ENCODE assay signal across 8 mouse cellular contexts in the genomic region with DNA sequence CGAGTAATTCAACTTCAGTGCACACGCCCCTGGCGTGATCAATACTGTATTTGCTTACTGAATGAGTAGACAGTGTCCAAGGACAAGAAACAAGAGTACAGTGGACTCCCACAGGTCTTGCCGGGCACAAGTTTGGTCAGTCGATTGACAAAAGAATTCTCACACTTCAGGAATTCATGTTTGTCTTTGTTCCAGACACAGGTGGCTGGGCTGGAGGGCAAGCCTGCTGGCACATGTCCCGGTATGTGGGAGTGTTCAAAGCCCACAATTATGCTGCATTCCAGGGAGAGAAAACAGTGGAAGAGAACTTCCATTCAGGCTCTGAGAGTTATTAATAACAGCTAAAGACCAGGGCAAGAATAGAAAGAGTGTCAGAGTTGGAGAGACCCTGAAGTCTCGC. TPM values are rescaled to one million over a fixed set of nuclear protein-coding genes. Genes with fewer than 3 reads are reported as not detected.
DNase-seq lines count a peak whose midpoint lies in the region; ATAC-seq and TF ChIP-seq lines count a peak whose summit lies in the region.

No protein-coding gene starts in this region.

- no peak overlapping the region for H3K9ac ChIP-seq in heart, embryonic 14.5 days (ENCODE audit: low read length)
- H3K9ac ChIP-seq in limb, embryonic 11.5 days (ENCODE audit: low read length): no peak overlapping the region
- H3K9ac ChIP-seq in stomach, embryonic 14.5 days (replicated peaks; ENCODE audit: low read depth, low read length): no peak overlapping the region
- H3K9ac ChIP-seq in midbrain, embryonic 15.5 days: no peak overlapping the region

- peak; percentile 43 for DNase-seq in gastrocnemius, adult 2 months
- DNase-seq in gastrocnemius, postnatal 36 days: no peak
- DNase-seq in brain, adult 2 months (ENCODE audit: low read depth, low spot score): peak; percentile 64
- DNase-seq in limb, embryonic 11.5 days (ENCODE audit: low spot score): peak; percentile 43
- DNase-seq in frontal cortex, postnatal 14 days (ENCODE audit: low spot score in 2 of 2): no peak

- no peaks in the 10 kb centered on the region for H3K27me3 ChIP-seq in heart, embryonic 14.5 days (ENCODE audit: control insufficient read depth, insufficient read depth, low read length)
- H3K27me3 ChIP-seq in limb, embryonic 11.5 days (ENCODE audit: control insufficient read depth, insufficient read depth, low read length): no peaks in the 10 kb centered on the region
- H3K27me3 ChIP-seq in stomach, embryonic 14.5 days (ENCODE audit: control insufficient read depth, insufficient read depth, low read length): no peaks in the 10 kb centered on the region
- no peaks in the 10 kb centered on the region for H3K27me3 ChIP-seq in midbrain, embryonic 15.5 days (replicated peaks)

- peak; percentile 70; the same call in 1 of the 2 replicates for ATAC-seq in heart, embryonic 14.5 days (ENCODE audit: insufficient number of reproducible peaks, insufficient read depth, low FRiP score, low read depth)
- no peak for ATAC-seq in limb, embryonic 11.5 days (ENCODE audit: insufficient number of reproducible peaks, low FRiP score, low TSS enrichment, low read depth)
- ATAC-seq in stomach, embryonic 14.5 days (ENCODE audit: insufficient number of reproducible peaks, insufficient read depth, low FRiP score, low read depth): peak; percentile 60
- ATAC-seq in midbrain, embryonic 15.5 days (replicated peaks): no peak

- intact Hi-C loops in gastrocnemius, adult 2 months (cut with DNase I): no loop called here
- intact Hi-C loops in gastrocnemius, postnatal 36 days (cut with DNase I): no loop called here

- peak overlapping the region; percentile 14; the same call in 1 of the 2 replicates for H3K4me2 ChIP-seq in heart, embryonic 14.5 days (ENCODE audit: low read length)
- H3K4me2 ChIP-seq in limb, embryonic 11.5 days (ENCODE audit: low read depth, severe bottlenecking): no peak overlapping the region
- no peak overlapping the region for H3K4me2 ChIP-seq in stomach, embryonic 14.5 days (replicated peaks; ENCODE audit: low read depth, low read length)
- H3K4me2 ChIP-seq in midbrain, embryonic 15.5 days: no peak overlapping the region

- no peak for TF ChIP-seq CTCF in gastrocnemius, adult 2 months (IDR thresholded peaks at IDR 0.05)

- 18% methylated on average over 7 of the region's 7 CpGs for WGBS in heart, embryonic 14.5 days
- WGBS in limb, embryonic 11.5 days: 60% methylated on average over 7 of the region's 7 CpGs
- 30% methylated on average over 7 of the region's 7 CpGs for WGBS in stomach, embryonic 14.5 days
- 41% methylated on average over 7 of the region's 7 CpGs for WGBS in midbrain, embryonic 15.5 days

- H3K27ac ChIP-seq in gastrocnemius, adult 2 months: no peak overlapping the region
- peak overlapping the region; percentile 91 to 97 for H3K27ac ChIP-seq in heart, embryonic 14.5 days (replicated peaks in 1 of 2; ENCODE audit: control insufficient read depth in 1 of 2, insufficient read depth in 1 of 2, low read depth in 2 of 2, low read length in 2 of 2)
- peak overlapping the region; percentile 42; the same call in 1 of the 2 replicates for H3K27ac ChIP-seq in limb, embryonic 11.5 days (replicated peaks; ENCODE audit: low read depth, low read length)
- peak overlapping the region; percentile 81 for H3K27ac ChIP-seq in stomach, embryonic 14.5 days (ENCODE audit: low read length)
- no peak overlapping the region for H3K27ac ChIP-seq in midbrain, embryonic 15.5 days

- no peak overlapping the region for H3K4me3 ChIP-seq in gastrocnemius, adult 2 months
- H3K4me3 ChIP-seq in heart, embryonic 14.5 days (ENCODE audit: control insufficient read depth in 1 of 2, insufficient read depth in 1 of 2, low read depth in 1 of 2, low read length in 2 of 2): no peak overlapping the region
- H3K4me3 ChIP-seq in limb, embryonic 11.5 days (ENCODE audit: low read depth, low read length): no peak overlapping the region
- H3K4me3 ChIP-seq in stomach, embryonic 14.5 days (ENCODE audit: low read depth, low read length): no peak overlapping the region
- no peak overlapping the region for H3K4me3 ChIP-seq in midbrain, embryonic 15.5 days

- H3K9me3 ChIP-seq in heart, embryonic 14.5 days (ENCODE audit: control insufficient read depth, low read length): no peaks in the 10 kb centered on the region
- H3K9me3 ChIP-seq in limb, embryonic 11.5 days (ENCODE audit: control insufficient read depth, low read length): no peaks in the 10 kb centered on the region
- no peaks in the 10 kb centered on the region for H3K9me3 ChIP-seq in stomach, embryonic 14.5 days (ENCODE audit: control insufficient read depth, low read depth, low read length)
- no peaks in the 10 kb centered on the region for H3K9me3 ChIP-seq in midbrain, embryonic 15.5 days

- H3K36me3 ChIP-seq in heart, embryonic 14.5 days (ENCODE audit: control insufficient read depth, insufficient read depth, low read length): no peaks in the 10 kb centered on the region
- H3K36me3 ChIP-seq in limb, embryonic 11.5 days (ENCODE audit: control insufficient read depth, insufficient read depth, low read length): no peaks in the 10 kb centered on the region
- no peaks in the 10 kb centered on the region for H3K36me3 ChIP-seq in stomach, embryonic 14.5 days (ENCODE audit: control insufficient read depth, insufficient read depth, low read length)
- no peaks in the 10 kb centered on the region for H3K36me3 ChIP-seq in midbrain, embryonic 15.5 days (replicated peaks)

- peaks cover 33 to 39% of the 10 kb centered on the region in 2 experiments for H3K4me1 ChIP-seq in heart, embryonic 14.5 days (ENCODE audit: control insufficient read depth in 2 of 2, insufficient read depth in 2 of 2, low read length in 2 of 2)
- peaks cover 16% of the 10 kb centered on the region; the same call in 1 of the 2 replicates for H3K4me1 ChIP-seq in limb, embryonic 11.5 days (ENCODE audit: control insufficient read depth, insufficient read depth, low read length)
- peaks cover 25% of the 10 kb centered on the region for H3K4me1 ChIP-seq in stomach, embryonic 14.5 days (ENCODE audit: control insufficient read depth, insufficient read depth, low read length)
- H3K4me1 ChIP-seq in midbrain, embryonic 15.5 days: 0 out of 2 replicates have a peak, but pooled peaks cover 2% of the 10 kb centered on the region

RNA-seq across cellular contexts. Expression of a gene that starts 6.0 kb away (rescaled TPM):
- not detected for total RNA-seq in gastrocnemius, adult 2 months (2021)
- total RNA-seq in gastrocnemius, postnatal 36 days (2021): not detected
- 0.44 and 0.45 TPM in 2 replicates for polyA plus RNA-seq in heart, embryonic 14.5 days (2014; fragmentation: Nextera tagmentation; extraction: Ambion mirVana)
- 1.1 TPM in 2 replicates for polyA plus RNA-seq in limb, embryonic 11.5 days (2014; fragmentation: Nextera tagmentation; extraction: Ambion mirVana)
- polyA plus RNA-seq in stomach, embryonic 14.5 days (2014; fragmentation: Nextera tagmentation; extraction: Ambion mirVana): 0.35 and 0.42 TPM in 2 replicates
- 0.09 and 0.14 TPM in 2 replicates for polyA plus RNA-seq in midbrain, embryonic 15.5 days (2015; fragmentation: Nextera tagmentation; extraction: Ambion mirVana)

RNA-seq across cellular contexts. Expression of a gene that starts 34.8 kb away (rescaled TPM):
- total RNA-seq in gastrocnemius, adult 2 months (2021): 10 to 100 TPM; 29.8 to 32.2 TPM
- total RNA-seq in gastrocnemius, postnatal 36 days (2021): 10 to 100 TPM; 28.4 to 29.1 TPM
- polyA plus RNA-seq in heart, embryonic 14.5 days (2014; fragmentation: Nextera tagmentation; extraction: Ambion mirVana): 6.9 and 8.0 TPM in 2 replicates
- 9.3 and 9.8 TPM in 2 replicates for polyA plus RNA-seq in limb, embryonic 11.5 days (2014; fragmentation: Nextera tagmentation; extraction: Ambion mirVana)
- polyA plus RNA-seq in stomach, embryonic 14.5 days (2014; fragmentation: Nextera tagmentation; extraction: Ambion mirVana): 18.2 and 18.6 TPM in 2 replicates
- polyA plus RNA-seq in midbrain, embryonic 15.5 days (2015; fragmentation: Nextera tagmentation; extraction: Ambion mirVana): 2.6 and 3.1 TPM in 2 replicates

RNA-seq across cellular contexts. Expression of a gene that starts 35.2 kb away (rescaled TPM):
- 10 to 100 TPM in 1 of 2 experiments, 1 to 10 TPM in 1; 7.3 to 11.7 TPM for total RNA-seq in gastrocnemius, adult 2 months (2021)
- total RNA-seq in gastrocnemius, postnatal 36 days (2021): 1 to 10 TPM; 5.1 to 8.2 TPM
- polyA plus RNA-seq in heart, embryonic 14.5 days (2014; fragmentation: Nextera tagmentation; extraction: Ambion mirVana): not detected in 2 replicates
- not detected in 2 replicates for polyA plus RNA-seq in limb, embryonic 11.5 days (2014; fragmentation: Nextera tagmentation; extraction: Ambion mirVana)
- polyA plus RNA-seq in stomach, embryonic 14.5 days (2014; fragmentation: Nextera tagmentation; extraction: Ambion mirVana): not detected in 2 replicates
- not detected in 2 replicates for polyA plus RNA-seq in midbrain, embryonic 15.5 days (2015; fragmentation: Nextera tagmentation; extraction: Ambion mirVana)

Comparison
In these comparisons a context has a peak if more than half of its experiments do, and no peak if none do; other contexts are left out.
1. DNase-seq: peak in gastrocnemius, adult 2 months (single experiment), brain, adult 2 months (single experiment) and limb, embryonic 11.5 days (single experiment); none in gastrocnemius, postnatal 36 days (0 of 2) and frontal cortex, postnatal 14 days (0 of 2).
2. H3K27ac ChIP-seq: peak in heart, embryonic 14.5 days (2 of 2), limb, embryonic 11.5 days (single experiment) and stomach, embryonic 14.5 days (single experiment); none in gastrocnemius, adult 2 months (single experiment) and midbrain, embryonic 15.5 days (single experiment).
3. ATAC-seq: peak in heart, embryonic 14.5 days (single experiment) and stomach, embryonic 14.5 days (single experiment); none in limb, embryonic 11.5 days (single experiment) and midbrain, embryonic 15.5 days (single experiment).